Mouse (Mus musculus): ENCODE data around the gene Map2k5. TPM values are rescaled to one million over a fixed set of nuclear protein-coding genes. Genes with fewer than 3 reads are reported as not detected.

Gene Map2k5
- polyA plus RNA-seq, 1 experiment from 2014 or later, result 38.4 TPM

DNA sequence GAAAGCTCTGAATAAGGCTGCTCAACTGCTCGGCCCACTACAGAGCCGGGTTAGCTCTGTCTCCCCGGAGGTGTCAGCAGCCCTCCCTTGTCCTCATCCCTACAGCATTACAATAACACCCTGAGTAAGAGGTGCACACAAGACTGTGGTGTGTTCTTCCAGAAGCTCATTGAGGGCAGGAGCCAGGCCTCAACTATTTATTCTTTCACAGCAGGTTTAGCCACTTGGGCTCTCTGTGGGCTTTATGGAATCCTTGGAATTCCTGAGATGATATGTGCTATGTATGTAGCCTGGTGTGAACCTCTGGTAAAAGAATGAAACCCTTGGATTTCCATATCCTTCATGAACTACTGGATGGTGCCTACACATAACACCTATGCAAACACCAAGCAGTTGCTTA is 28.5 kb downstream of the Map2k5 start:
- Histone ChIP-seq H3K27me3 (ENCODE audit: insufficient read depth, low read length) (no peaks in the 10 kb centered on the region), H3K36me3 (ENCODE audit: insufficient read depth, low read length) (no peaks in the 10 kb centered on the region), H3K9me3 (ENCODE audit: low read length) (no peaks in the 10 kb centered on the region), H3K4me1 (ENCODE audit: insufficient read depth, low read length) (peaks cover 24% of the 10 kb centered on the region), H3K9ac (replicated peaks; ENCODE audit: low read length) (no peak overlapping the region), H3K27ac (ENCODE audit: low read length) (no peak overlapping the region), H3K4me2 (replicated peaks; ENCODE audit: low read depth, low read length) (no peak overlapping the region), H3K4me3 (ENCODE audit: low read length) (no peak overlapping the region)
- no peak for ATAC-seq (ENCODE audit: low FRiP score, low TSS enrichment)
- 87% methylated on average over 3 of the region's 3 CpGs for WGBS

- Histone ChIP-seq H3K4me1 (ENCODE audit: insufficient read depth, low read length) (peaks cover 20% of the 10 kb centered on the region), H3K27me3 (ENCODE audit: insufficient read depth, low read length) (no peaks in the 10 kb centered on the region), H3K9ac (replicated peaks; ENCODE audit: low read length) (no peak overlapping the region), H3K9me3 (ENCODE audit: low read length) (no peaks in the 10 kb centered on the region), H3K4me3 (ENCODE audit: low read length) (no peak overlapping the region), H3K27ac (ENCODE audit: low read length) (no peak overlapping the region), H3K36me3 (ENCODE audit: insufficient read depth, low read length) (no peaks in the 10 kb centered on the region), H3K4me2 (replicated peaks; ENCODE audit: low read depth, low read length) (no peak overlapping the region)
- no peak for ATAC-seq (ENCODE audit: low FRiP score, low TSS enrichment)
- 66% methylated on average over 1 of the region's 1 CpGs for WGBS
These were observed 29.6 kb downstream of the Map2k5 start for GRCm38 (mm10) chr9:63348146-63348545.

GRCm38 (mm10) chr9:63346029-63346428 is 31.7 kb downstream of the Map2k5 start:
- WGBS, result 71% methylated on average over 6 of the region's 6 CpGs
- no peak overlapping the region for H3K9ac ChIP-seq (replicated peaks; ENCODE audit: low read length)
- no peaks in the 10 kb centered on the region for H3K36me3 ChIP-seq (ENCODE audit: insufficient read depth, low read length)
- no peak overlapping the region for H3K27ac ChIP-seq (ENCODE audit: low read length)
- H3K27me3 ChIP-seq (ENCODE audit: insufficient read depth, low read length), result no peaks in the 10 kb centered on the region
- H3K9me3 ChIP-seq (ENCODE audit: low read length), result no peaks in the 10 kb centered on the region
- H3K4me3 ChIP-seq (ENCODE audit: low read length), result no peak overlapping the region
- peaks cover 20% of the 10 kb centered on the region for H3K4me1 ChIP-seq (ENCODE audit: insufficient read depth, low read length)
- ATAC-seq (ENCODE audit: low FRiP score, low TSS enrichment), result no peak
- H3K4me2 ChIP-seq (replicated peaks; ENCODE audit: low read depth, low read length), result no peak overlapping the region

DNA sequence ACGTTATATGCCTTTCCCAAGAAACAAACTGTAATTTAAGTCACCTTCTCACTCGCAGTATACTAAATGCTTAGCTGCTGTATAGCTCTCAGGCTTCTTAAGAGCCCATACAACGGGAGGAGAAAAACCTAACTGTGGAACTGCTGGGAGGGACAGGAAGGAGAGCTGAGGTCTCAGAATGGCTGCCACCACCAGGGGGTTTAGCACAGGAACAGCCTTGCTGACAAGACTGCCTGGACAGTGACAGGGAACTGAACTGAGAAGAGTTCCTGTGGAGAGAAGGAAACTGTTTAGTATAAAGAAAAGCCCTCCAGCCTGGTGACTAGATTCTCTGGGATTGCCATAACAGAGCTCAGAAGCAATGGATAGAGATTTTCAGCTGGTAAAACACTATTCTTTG is 35.9 kb downstream of the Map2k5 start:
- Histone ChIP-seq H3K9ac (replicated peaks; ENCODE audit: low read length) (no peak overlapping the region), H3K4me1 (ENCODE audit: insufficient read depth, low read length) (peaks cover 12% of the 10 kb centered on the region), H3K27me3 (ENCODE audit: insufficient read depth, low read length) (no peaks in the 10 kb centered on the region), H3K9me3 (ENCODE audit: low read length) (no peaks in the 10 kb centered on the region), H3K4me2 (replicated peaks; ENCODE audit: low read depth, low read length) (no peak overlapping the region), H3K4me3 (ENCODE audit: low read length) (no peak overlapping the region), H3K36me3 (ENCODE audit: insufficient read depth, low read length) (peaks cover 10% of the 10 kb centered on the region), H3K27ac (ENCODE audit: low read length) (0 out of 2 replicates have a peak overlapping the region, but pooled peaks have one; percentile 13)
- no peak for ATAC-seq (ENCODE audit: low FRiP score, low TSS enrichment)
- WGBS, result 47% methylated on average over 3 of the region's 3 CpGs

GRCm38 (mm10) chr9:63339256-63339655 is 38.4 kb downstream of the Map2k5 start:
- Histone ChIP-seq H3K36me3 (ENCODE audit: insufficient read depth, low read length) (peaks cover 24% of the 10 kb centered on the region), H3K4me2 (replicated peaks; ENCODE audit: low read depth, low read length) (no peak overlapping the region), H3K4me3 (ENCODE audit: low read length) (no peak overlapping the region), H3K9ac (replicated peaks; ENCODE audit: low read length) (no peak overlapping the region), H3K4me1 (ENCODE audit: insufficient read depth, low read length) (no peaks in the 10 kb centered on the region), H3K9me3 (ENCODE audit: low read length) (no peaks in the 10 kb centered on the region), H3K27me3 (ENCODE audit: insufficient read depth, low read length) (no peaks in the 10 kb centered on the region), H3K27ac (ENCODE audit: low read length) (no peak overlapping the region)
- ATAC-seq (ENCODE audit: low FRiP score, low TSS enrichment), result no peak
- WGBS, result 70% methylated on average over 6 of the region's 6 CpGs

DNA sequence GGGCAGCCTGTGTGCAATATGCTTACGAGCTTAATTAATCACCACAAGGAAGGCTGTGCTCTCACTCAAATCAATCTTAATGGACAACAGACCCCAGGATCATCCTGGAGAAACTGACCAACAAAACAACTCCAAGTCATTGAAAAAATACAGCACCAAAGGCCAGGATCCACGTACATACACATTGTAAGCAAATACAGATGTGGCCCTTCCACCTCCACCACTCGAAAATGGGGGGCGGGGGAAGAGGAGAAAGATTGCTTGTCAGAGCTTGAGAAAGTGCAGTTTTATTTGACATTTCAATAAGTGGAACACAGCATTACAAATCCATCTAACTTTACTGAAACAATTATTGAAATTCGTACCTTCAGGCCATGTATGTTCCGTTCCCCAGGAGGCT is 39.0 kb downstream of the Map2k5 start:
- peaks cover 29% of the 10 kb centered on the region for H3K36me3 ChIP-seq (ENCODE audit: insufficient read depth, low read length)
- no peak overlapping the region for H3K4me3 ChIP-seq (ENCODE audit: low read length)
- no peak overlapping the region for H3K27ac ChIP-seq (ENCODE audit: low read length)
- no peak overlapping the region for H3K4me2 ChIP-seq (replicated peaks; ENCODE audit: low read depth, low read length)
- H3K4me1 ChIP-seq (ENCODE audit: insufficient read depth, low read length), result no peaks in the 10 kb centered on the region
- H3K27me3 ChIP-seq (ENCODE audit: insufficient read depth, low read length), result no peaks in the 10 kb centered on the region
- H3K9ac ChIP-seq (replicated peaks; ENCODE audit: low read length), result no peak overlapping the region
- no peaks in the 10 kb centered on the region for H3K9me3 ChIP-seq (ENCODE audit: low read length)
- 72% methylated on average over 6 of the region's 6 CpGs for WGBS
- no peak for ATAC-seq (ENCODE audit: low FRiP score, low TSS enrichment)

- H3K27me3 ChIP-seq (ENCODE audit: insufficient read depth, low read length), result no peaks in the 10 kb centered on the region
- H3K4me1 ChIP-seq (ENCODE audit: insufficient read depth, low read length), result no peaks in the 10 kb centered on the region
- H3K4me2 ChIP-seq (replicated peaks; ENCODE audit: low read depth, low read length), result no peak overlapping the region
- no peak overlapping the region for H3K4me3 ChIP-seq (ENCODE audit: low read length)
- H3K9ac ChIP-seq (replicated peaks; ENCODE audit: low read length), result no peak overlapping the region
- H3K9me3 ChIP-seq (ENCODE audit: low read length), result no peaks in the 10 kb centered on the region
- WGBS, result 91% methylated on average over 4 of the region's 4 CpGs
- no peak for ATAC-seq (ENCODE audit: low FRiP score, low TSS enrichment)
- peaks cover 35% of the 10 kb centered on the region for H3K36me3 ChIP-seq (ENCODE audit: insufficient read depth, low read length)
- H3K27ac ChIP-seq (ENCODE audit: low read length), result no peak overlapping the region
These were observed 41.9 kb downstream of the Map2k5 start for GRCm38 (mm10) chr9:63335816-63336215.

DNA sequence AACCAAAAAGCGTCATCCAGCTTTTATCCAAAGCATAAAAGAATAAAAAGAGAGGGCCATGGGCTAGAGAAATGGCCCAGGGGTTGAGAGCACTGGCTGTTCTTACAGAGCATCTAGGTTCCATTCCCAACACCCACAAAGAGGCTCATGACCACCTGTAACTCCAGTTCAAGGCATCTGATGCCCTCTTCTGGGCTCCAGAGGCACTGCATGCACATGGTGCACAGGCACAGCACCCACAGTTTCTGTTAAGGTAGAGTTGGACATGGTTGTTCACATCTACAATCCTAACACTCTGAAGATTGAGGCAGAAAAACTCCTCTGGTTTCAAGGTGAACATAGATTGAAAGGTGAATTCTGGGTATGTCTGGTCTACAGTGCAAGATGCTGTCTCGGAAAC is 44.6 kb downstream of the Map2k5 start:
- 98% methylated on average over 2 of the region's 2 CpGs for WGBS
- Histone ChIP-seq H3K27me3 (ENCODE audit: insufficient read depth, low read length) (no peaks in the 10 kb centered on the region), H3K9me3 (ENCODE audit: low read length) (no peaks in the 10 kb centered on the region)

DNA sequence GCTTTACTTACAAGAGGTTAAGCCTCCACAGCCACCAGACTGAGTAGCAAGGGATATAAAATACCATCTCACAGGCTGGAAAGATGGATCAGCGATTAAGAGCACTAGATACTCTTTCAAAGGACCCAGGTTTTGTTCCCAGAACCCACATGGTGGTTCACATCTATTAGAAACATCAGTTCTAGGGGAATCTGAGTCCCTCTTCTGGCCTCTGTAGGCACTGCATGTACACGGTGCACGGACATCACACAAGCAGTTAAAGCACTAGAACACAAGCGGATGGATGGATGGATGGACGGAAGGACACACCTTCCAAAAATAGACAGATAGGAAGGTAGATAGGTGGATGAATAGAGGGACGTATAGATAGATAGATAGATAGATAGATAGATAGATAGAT is 46.5 kb downstream of the Map2k5 start:
- Histone ChIP-seq H3K4me2 (replicated peaks; ENCODE audit: low read depth, low read length) (no peak overlapping the region), H3K27me3 (ENCODE audit: insufficient read depth, low read length) (no peaks in the 10 kb centered on the region), H3K4me1 (ENCODE audit: insufficient read depth, low read length) (no peaks in the 10 kb centered on the region), H3K4me3 (ENCODE audit: low read length) (no peak overlapping the region), H3K9ac (replicated peaks; ENCODE audit: low read length) (no peak overlapping the region), H3K9me3 (ENCODE audit: low read length) (no peaks in the 10 kb centered on the region), H3K36me3 (ENCODE audit: insufficient read depth, low read length) (peaks cover 25% of the 10 kb centered on the region), H3K27ac (ENCODE audit: low read length) (no peak overlapping the region)
- 94% methylated on average over 6 of the region's 6 CpGs for WGBS
- no peak for ATAC-seq (ENCODE audit: low FRiP score, low TSS enrichment)

More for the DNA sequence above, 44.6 kb downstream of the Map2k5 start:
- H3K9ac ChIP-seq (replicated peaks; ENCODE audit: low read length), result no peak overlapping the region
- no peak overlapping the region for H3K4me3 ChIP-seq (ENCODE audit: low read length)
- peaks cover 32% of the 10 kb centered on the region for H3K36me3 ChIP-seq (ENCODE audit: insufficient read depth, low read length)
- no peak overlapping the region for H3K27ac ChIP-seq (ENCODE audit: low read length)
- ATAC-seq (ENCODE audit: low FRiP score, low TSS enrichment), result no peak
- no peak overlapping the region for H3K4me2 ChIP-seq (replicated peaks; ENCODE audit: low read depth, low read length)
- no peaks in the 10 kb centered on the region for H3K4me1 ChIP-seq (ENCODE audit: insufficient read depth, low read length)

GRCm38 (mm10) chr9:63328958-63329685 is 48.6 kb downstream of the Map2k5 start:
- no peak for ATAC-seq (ENCODE audit: low FRiP score, low TSS enrichment)
- WGBS, result 92% methylated on average over 15 of the region's 15 CpGs
- no peak overlapping the region for H3K4me3 ChIP-seq (ENCODE audit: low read length)

More at GRCm38 (mm10) chr9:63328958-63329685, 48.6 kb downstream of the Map2k5 start:
- Histone ChIP-seq H3K27me3 (ENCODE audit: insufficient read depth, low read length) (no peaks in the 10 kb centered on the region), H3K9me3 (ENCODE audit: low read length) (no peaks in the 10 kb centered on the region), H3K36me3 (ENCODE audit: insufficient read depth, low read length) (peaks cover 16% of the 10 kb centered on the region), H3K4me2 (replicated peaks; ENCODE audit: low read depth, low read length) (no peak overlapping the region), H3K9ac (replicated peaks; ENCODE audit: low read length) (no peak overlapping the region), H3K4me1 (ENCODE audit: insufficient read depth, low read length) (no peaks in the 10 kb centered on the region), H3K27ac (ENCODE audit: low read length) (no peak overlapping the region)

All from kidney, embryonic 16.5 days (tissue).